Mouse (Mus musculus): ENCODE results near the gene Exoc2. TPM values are rescaled to one million over a fixed set of nuclear protein-coding genes. Genes with fewer than 3 reads are reported as not detected.

The Exoc2 gene
- polyA plus RNA-seq, 1 experiment from 2014 or later = 12.7 TPM

DNA sequence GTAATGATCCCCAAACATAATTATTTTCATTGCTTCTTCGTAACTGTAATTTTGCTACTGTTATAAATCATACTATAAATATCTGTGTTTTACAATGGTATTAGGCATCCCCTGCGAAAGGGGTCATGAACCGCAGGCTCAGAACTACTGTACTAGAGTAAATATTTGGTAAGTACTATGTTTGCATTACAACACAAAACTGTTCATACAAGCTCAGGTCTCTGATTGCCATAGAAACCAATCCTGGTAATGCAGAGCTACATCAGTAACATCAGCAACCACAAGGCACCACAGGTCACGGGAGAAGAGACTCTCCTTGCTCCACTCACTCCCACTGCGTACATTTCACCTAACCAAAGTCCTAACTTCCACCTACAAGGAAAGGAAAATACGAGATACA lies 49.6 kb downstream of the Exoc2 start:
- TF ChIP-seq EP300 (optimal IDR thresholded peaks at IDR 0.05) = no peak
- TF ChIP-seq CTCF (IDR thresholded peaks at IDR 0.05; ENCODE audit: low read depth) = no peak
- DNase-seq (ENCODE audit: low spot score) (no peak), ATAC-seq (ENCODE audit: low FRiP score, low TSS enrichment) (no peak)
- Histone ChIP-seq H3K36me3 (ENCODE audit: control insufficient read depth, insufficient read depth, low read length) (peaks cover 6% of the 10 kb centered on the region; the same call in 1 of the 2 replicates), H3K4me3 (ENCODE audit: low read depth, low read length) (no peak overlapping the region), H3K4me1 (replicated peaks; ENCODE audit: control insufficient read depth, insufficient read depth) (no peaks in the 10 kb centered on the region), H3K9ac (ENCODE audit: low read length) (no peak overlapping the region), H3K27me3 (ENCODE audit: control insufficient read depth, insufficient read depth, low read length) (no peaks in the 10 kb centered on the region), H3K4me2 (replicated peaks; ENCODE audit: low read depth) (no peak overlapping the region), H3K9me3 (ENCODE audit: control insufficient read depth, low read length) (no peaks in the 10 kb centered on the region), H3K27ac (replicated peaks) (no peak overlapping the region)
- 56% methylated on average over 6 of the region's 6 CpGs for WGBS

DNA sequence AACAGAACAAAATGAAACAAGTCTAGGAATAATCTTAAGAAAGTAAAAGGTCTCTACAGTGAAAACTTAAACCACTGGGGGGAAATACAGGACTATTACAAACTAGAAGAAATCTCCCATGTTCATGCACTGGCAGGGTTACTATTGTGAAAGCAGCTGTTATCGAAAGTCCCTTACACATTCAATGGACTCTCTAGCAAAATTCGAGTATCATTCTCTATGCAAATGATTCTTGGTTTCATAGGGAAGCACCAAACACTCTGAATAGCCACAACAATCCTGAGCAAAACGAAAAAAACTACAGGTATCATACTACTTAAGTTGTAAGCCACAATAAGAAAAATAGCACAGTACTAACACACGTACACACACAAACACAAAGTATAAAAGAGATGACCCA lies 52.0 kb downstream of the Exoc2 start:
- Histone ChIP-seq H3K9me3 (ENCODE audit: control insufficient read depth, low read length) (no peaks in the 10 kb centered on the region), H3K4me3 (ENCODE audit: low read depth, low read length) (no peak overlapping the region), H3K27ac (replicated peaks) (no peak overlapping the region), H3K4me1 (replicated peaks; ENCODE audit: control insufficient read depth, insufficient read depth) (no peaks in the 10 kb centered on the region), H3K36me3 (ENCODE audit: control insufficient read depth, insufficient read depth, low read length) (peaks cover 6% of the 10 kb centered on the region; the same call in 1 of the 2 replicates), H3K4me2 (replicated peaks; ENCODE audit: low read depth) (no peak overlapping the region), H3K27me3 (ENCODE audit: control insufficient read depth, insufficient read depth, low read length) (no peaks in the 10 kb centered on the region), H3K9ac (ENCODE audit: low read length) (no peak overlapping the region)
- WGBS = 86% methylated on average over 4 of the region's 4 CpGs
- TF ChIP-seq EP300 (optimal IDR thresholded peaks at IDR 0.05) (no peak), CTCF (IDR thresholded peaks at IDR 0.05; ENCODE audit: low read depth) (no peak)
- DNase-seq (ENCODE audit: low spot score) = no peak
- ATAC-seq (ENCODE audit: low FRiP score, low TSS enrichment) = no peak

- Histone ChIP-seq H3K9me3 (ENCODE audit: control insufficient read depth, low read length) (no peaks in the 10 kb centered on the region), H3K36me3 (ENCODE audit: control insufficient read depth, insufficient read depth, low read length) (0 out of 2 replicates have a peak, but pooled peaks cover 2% of the 10 kb centered on the region), H3K27me3 (ENCODE audit: control insufficient read depth, insufficient read depth, low read length) (no peaks in the 10 kb centered on the region), H3K4me3 (ENCODE audit: low read depth, low read length) (no peak overlapping the region), H3K4me2 (replicated peaks; ENCODE audit: low read depth) (no peak overlapping the region), H3K4me1 (replicated peaks; ENCODE audit: control insufficient read depth, insufficient read depth) (no peaks in the 10 kb centered on the region), H3K9ac (ENCODE audit: low read length) (no peak overlapping the region), H3K27ac (replicated peaks) (no peak overlapping the region)
- no peak for ATAC-seq (ENCODE audit: low FRiP score, low TSS enrichment)
- TF ChIP-seq CTCF (IDR thresholded peaks at IDR 0.05; ENCODE audit: low read depth) = no peak
- TF ChIP-seq EP300 (optimal IDR thresholded peaks at IDR 0.05) = no peak
- DNase-seq (ENCODE audit: low spot score) = no peak
Measured at GRCm38 (mm10) chr13:30913757-30914156, 60.1 kb downstream of the Exoc2 start.

DNA sequence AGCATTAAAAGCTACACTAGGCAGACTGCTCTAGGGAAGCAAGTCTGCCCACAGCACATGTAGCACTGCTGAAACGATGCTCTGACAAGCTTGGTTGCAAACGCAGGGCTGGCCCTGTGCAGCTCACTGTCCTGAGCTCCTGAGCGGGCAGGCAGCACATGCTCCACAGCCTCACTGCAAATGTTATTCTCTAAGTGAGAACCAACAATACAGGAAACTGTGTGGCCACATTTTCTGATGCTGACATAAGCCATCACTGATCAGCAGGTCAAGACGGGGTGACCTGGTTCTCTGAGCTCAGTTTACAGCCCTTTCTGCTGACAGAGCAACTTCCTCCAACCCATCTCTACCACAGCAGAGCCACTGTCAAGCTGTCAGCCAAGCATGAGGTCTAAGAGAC lies 60.9 kb downstream of the Exoc2 start:
- ATAC-seq (ENCODE audit: low FRiP score, low TSS enrichment) (no peak), DNase-seq (ENCODE audit: low spot score) (no peak)
- WGBS = 23% methylated on average over 4 of the region's 4 CpGs
- no peaks in the 10 kb centered on the region for H3K27me3 ChIP-seq (ENCODE audit: control insufficient read depth, insufficient read depth, low read length)
- H3K27ac ChIP-seq (replicated peaks) = no peak overlapping the region; the same call in 1 of the 2 replicates
- TF ChIP-seq EP300 (optimal IDR thresholded peaks at IDR 0.05) (no peak), CTCF (IDR thresholded peaks at IDR 0.05; ENCODE audit: low read depth) (no peak)
- H3K36me3 ChIP-seq (ENCODE audit: control insufficient read depth, insufficient read depth, low read length) = 0 out of 2 replicates have a peak, but pooled peaks cover 2% of the 10 kb centered on the region
- H3K4me1 ChIP-seq (replicated peaks; ENCODE audit: control insufficient read depth, insufficient read depth) = no peaks in the 10 kb centered on the region
- H3K4me3 ChIP-seq (ENCODE audit: low read depth, low read length) = no peak overlapping the region
- no peak overlapping the region for H3K4me2 ChIP-seq (replicated peaks; ENCODE audit: low read depth)
- H3K9me3 ChIP-seq (ENCODE audit: control insufficient read depth, low read length) = no peaks in the 10 kb centered on the region
- no peak overlapping the region for H3K9ac ChIP-seq (ENCODE audit: low read length)

- 43% methylated on average over 5 of the region's 5 CpGs for WGBS
- Histone ChIP-seq H3K9me3 (ENCODE audit: control insufficient read depth, low read length) (no peaks in the 10 kb centered on the region), H3K4me2 (replicated peaks; ENCODE audit: low read depth) (no peak overlapping the region), H3K9ac (ENCODE audit: low read length) (no peak overlapping the region), H3K36me3 (ENCODE audit: control insufficient read depth, insufficient read depth, low read length) (0 out of 2 replicates have a peak, but pooled peaks cover 2% of the 10 kb centered on the region), H3K27me3 (ENCODE audit: control insufficient read depth, insufficient read depth, low read length) (no peaks in the 10 kb centered on the region), H3K4me1 (replicated peaks; ENCODE audit: control insufficient read depth, insufficient read depth) (no peaks in the 10 kb centered on the region), H3K4me3 (ENCODE audit: low read depth, low read length) (no peak overlapping the region), H3K27ac (replicated peaks) (no peak overlapping the region)
- DNase-seq (ENCODE audit: low spot score) (no peak), ATAC-seq (ENCODE audit: low FRiP score, low TSS enrichment) (no peak)
- no peak for TF ChIP-seq EP300 (optimal IDR thresholded peaks at IDR 0.05)
- no peak for TF ChIP-seq CTCF (IDR thresholded peaks at IDR 0.05; ENCODE audit: low read depth)
Measured at GRCm38 (mm10) chr13:30911931-30912625, 61.8 kb downstream of the Exoc2 start.

DNA sequence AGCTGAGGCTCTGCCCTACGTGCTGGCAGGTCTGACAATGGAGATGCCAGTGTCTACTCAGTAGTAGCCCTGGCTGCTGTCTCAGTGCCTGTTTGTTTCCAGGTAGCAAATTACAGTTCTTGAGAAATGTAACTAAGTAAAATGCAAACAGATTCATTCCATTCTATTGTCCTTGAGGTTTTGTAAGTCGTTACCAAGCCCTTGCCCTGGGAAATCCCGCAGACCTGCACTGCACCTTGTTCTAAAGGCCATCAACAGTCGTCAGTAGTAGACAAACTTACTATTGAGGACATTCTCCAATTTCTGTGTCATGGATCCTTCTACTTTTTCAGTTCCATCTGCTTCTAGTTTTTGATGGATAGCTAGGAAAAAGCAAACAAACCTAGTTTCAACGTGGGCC lies 63.0 kb downstream of the Exoc2 start:
- no peaks in the 10 kb centered on the region for H3K9me3 ChIP-seq (ENCODE audit: control insufficient read depth, low read length)
- 60% methylated on average over 5 of the region's 5 CpGs for WGBS
- H3K4me3 ChIP-seq (ENCODE audit: low read depth, low read length) = no peak overlapping the region
- H3K36me3 ChIP-seq (ENCODE audit: control insufficient read depth, insufficient read depth, low read length) = 0 out of 2 replicates have a peak, but pooled peaks cover 2% of the 10 kb centered on the region
- no peak overlapping the region for H3K27ac ChIP-seq (replicated peaks)
- no peak for ATAC-seq (ENCODE audit: low FRiP score, low TSS enrichment)
- no peak overlapping the region for H3K4me2 ChIP-seq (replicated peaks; ENCODE audit: low read depth)
- H3K9ac ChIP-seq (ENCODE audit: low read length) = no peak overlapping the region
- no peak for TF ChIP-seq CTCF (IDR thresholded peaks at IDR 0.05; ENCODE audit: low read depth)
- no peak for TF ChIP-seq EP300 (optimal IDR thresholded peaks at IDR 0.05)
- no peaks in the 10 kb centered on the region for H3K27me3 ChIP-seq (ENCODE audit: control insufficient read depth, insufficient read depth, low read length)
- no peaks in the 10 kb centered on the region for H3K4me1 ChIP-seq (replicated peaks; ENCODE audit: control insufficient read depth, insufficient read depth)
- no peak for DNase-seq (ENCODE audit: low spot score)
